Mouse (Mus musculus) liver, embryonic 14.5 days (tissue): ENCODE results near the gene Tfip11.

ENCODE experiments used
- CTCF ChIP-seq: IDR thresholded peaks from 2 replicates; pipeline ENCODE4 v1.5.1; 2016; ENCODE audit warnings: antibody characterized with exemption, low read depth, control low read depth
- EP300 ChIP-seq: IDR thresholded peaks from 2 replicates; pipeline ENCODE4 v1.6.1; 2016; ENCODE audit warnings: antibody characterized with exemption, low read depth

- 0 out of 2 replicates have a peak, but pooled peaks have one; percentile 7 for TF ChIP-seq CTCF
- TF ChIP-seq EP300: no peak
Observed at GRCm38 (mm10) chr5:112346211-112346965, 20.2 kb downstream of the Tfip11 start.
